Mouse (Mus musculus): ENCODE data around the gene Aga. TPM values are rescaled to one million over a fixed set of nuclear protein-coding genes. Genes with fewer than 3 reads are reported as not detected.
A peak's percentile ranks its signal among the peaks of the same experiment; 100 is the strongest.
"Not testable (repeated sequence)": the region's sequence is repeated elsewhere in the genome, so short reads cannot be mapped to it uniquely, and the experiment has no call there.

Aga gene
- total RNA-seq (2021): 30.8 and 32.4 TPM in 2 replicates
- long read RNA-seq, experiment 1, transcript Aga-201 (9 exons, 1,181 nt): major isoform, 47 of 50 reads
- long read RNA-seq, experiment 1, partial matches to known transcripts: 2 of 50 reads
- long read RNA-seq, experiment 1, other reads (novel, unspliced or antisense): 1 of 50 reads
- long read RNA-seq, experiment 2, transcript Aga-201 (9 exons, 1,181 nt): major isoform, 28 of 32 reads
- long read RNA-seq, experiment 2, partial matches to known transcripts: 0 of 32 reads
- long read RNA-seq, experiment 2, other reads (novel, unspliced or antisense): 3 of 32 reads

DNA sequence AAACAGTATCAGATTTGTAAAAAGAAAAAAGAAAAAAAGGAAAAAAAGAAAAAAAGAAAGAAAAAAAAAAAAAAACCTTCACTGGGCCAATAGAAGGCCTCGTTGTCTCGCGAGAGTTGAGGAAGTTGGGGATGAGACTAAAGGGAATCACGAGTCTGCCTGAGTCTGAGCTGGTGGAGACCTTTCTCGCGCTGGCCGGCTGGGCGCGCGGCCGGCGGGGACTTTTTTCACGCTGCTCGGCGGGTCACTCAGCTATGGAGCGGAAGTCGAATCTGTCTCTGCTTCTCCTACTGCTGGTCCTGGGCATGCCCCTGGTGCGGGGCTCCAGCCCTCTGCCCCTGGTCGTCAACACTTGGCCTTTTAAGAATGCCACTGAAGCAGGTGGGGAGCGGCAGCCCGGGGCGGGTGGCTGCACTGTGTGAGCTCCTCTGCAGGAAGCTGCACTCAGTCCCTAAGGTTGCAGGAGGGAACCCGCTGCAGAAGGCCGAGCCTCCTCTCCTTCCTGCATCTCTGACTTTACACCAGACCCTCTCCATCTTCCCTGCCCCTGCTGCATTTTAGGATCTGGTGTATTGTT, at the start of gene Aga:
TSS of gene Aga (plus strand) at position 177 of the 577 bp plus-strand sequence.
- peak; percentile 94 for DNase-seq

GRCm38 (mm10) chr8:53489063-53489462, 22.5 kb upstream of the Aga start:
- DNase-seq: no peak

GRCm38 (mm10) chr8:53496216-53496615, 15.3 kb upstream of the Aga start:
- no peak for DNase-seq

- DNase-seq: no peak
These were observed 14.6 kb upstream of the Aga start for GRCm38 (mm10) chr8:53496885-53497326.

- DNase-seq: not testable (repeated sequence)
These were observed 26.5 kb downstream of the Aga start for GRCm38 (mm10) chr8:53538049-53538448.

DNA sequence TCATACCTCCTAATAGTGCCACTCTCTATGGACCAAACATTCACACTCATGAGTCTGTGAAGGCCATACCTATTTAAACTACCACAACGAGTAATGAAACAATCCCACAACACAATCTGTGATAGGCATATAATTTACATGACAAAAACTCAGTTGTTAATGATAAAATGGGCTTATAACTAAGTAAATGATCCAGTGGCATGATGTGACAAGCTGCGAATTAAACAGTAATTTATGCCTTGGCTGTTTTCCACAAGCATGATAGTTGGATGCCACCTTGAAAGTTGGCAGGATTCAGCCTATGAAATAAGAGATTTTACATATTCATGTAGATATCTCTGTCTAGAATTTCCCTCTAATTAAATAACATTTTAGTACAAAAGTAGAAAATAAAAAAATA, 28.1 kb downstream of the Aga start:
- no peak for DNase-seq

DNA sequence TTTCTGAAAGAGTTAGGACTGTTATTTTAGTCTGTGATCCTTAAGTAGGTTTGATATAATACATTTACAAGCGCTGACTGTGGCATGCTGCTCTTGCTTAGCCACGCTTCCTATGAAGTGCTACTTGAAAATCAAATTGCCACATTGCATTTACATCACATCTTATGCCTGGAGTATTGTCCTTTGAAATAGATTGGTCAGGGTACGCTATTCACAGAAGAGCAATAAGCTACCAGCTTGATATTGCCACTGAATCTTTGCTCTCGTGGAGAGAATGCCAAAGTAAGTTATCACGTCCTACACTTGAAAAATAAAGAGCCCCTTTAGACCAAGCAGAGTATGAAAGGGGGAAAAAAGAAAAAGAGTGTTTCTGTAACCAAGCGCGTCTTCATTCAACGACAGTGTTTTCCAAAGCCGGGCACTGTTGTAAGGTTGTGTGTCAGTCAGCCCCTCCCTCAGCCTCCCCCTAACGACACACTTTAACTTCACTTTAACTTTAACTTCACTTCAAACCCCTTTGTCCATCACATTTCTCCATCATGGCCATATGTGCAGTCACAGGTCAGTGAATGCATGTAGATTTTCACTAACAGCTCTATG, 51.0 kb downstream of the Aga start:
- no peak for DNase-seq

- no peak for DNase-seq
These were observed 54.7 kb downstream of the Aga start for GRCm38 (mm10) chr8:53566223-53566622.

Other genes starting within 250 kb of the Aga start
- gene Neil3, start 127.3 kb downstream of the Aga start, total RNA-seq (2021): 6.2 and 6.8 TPM in 2 replicates